Mouse (Mus musculus): ENCODE measurements around the gene Foxk1. TPM values are rescaled to one million over a fixed set of nuclear protein-coding genes. Genes with fewer than 3 reads are reported as not detected.

The Foxk1 gene
- polyA plus RNA-seq, 1 experiment, result 19.4 TPM

DNA sequence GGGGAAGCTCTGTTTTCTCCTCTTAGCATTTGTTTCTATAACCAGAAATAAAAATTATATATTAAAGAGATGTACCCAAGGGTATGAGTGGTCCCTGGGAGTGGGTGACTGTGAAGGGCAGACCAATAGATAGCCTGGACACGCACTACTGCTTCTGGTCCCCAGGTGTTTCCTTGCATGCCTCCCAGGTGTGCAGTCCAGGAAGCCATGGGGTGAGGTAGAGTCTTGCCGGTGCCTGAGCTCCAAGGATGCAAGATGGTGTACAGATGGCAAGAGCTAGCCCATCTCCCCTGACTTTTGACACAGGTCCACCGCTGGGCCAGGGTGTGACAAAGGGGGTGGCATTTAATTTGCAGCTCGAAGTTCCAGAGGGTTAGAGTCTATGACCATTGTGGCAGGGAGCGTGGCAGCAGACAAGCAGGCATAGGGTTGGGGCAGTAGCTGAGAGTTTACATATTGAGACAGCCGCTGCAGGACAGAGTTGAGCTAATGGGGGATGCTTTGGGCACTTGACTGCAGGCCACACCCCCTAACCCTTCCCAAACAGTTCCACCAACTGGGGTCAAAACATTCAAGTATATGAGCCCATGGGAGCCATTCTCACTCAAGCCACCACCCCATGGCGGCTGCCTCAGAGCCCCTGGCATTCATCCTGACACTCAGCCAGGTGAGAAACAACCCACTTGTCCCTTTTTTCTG lies 60.8 kb downstream of the Foxk1 start:
- peaks cover 2% of the 10 kb centered on the region; the same call in 1 of the 2 replicates for H3K4me1 ChIP-seq (ENCODE audit: control insufficient read depth, insufficient read depth, low read length)
- no peak for TF ChIP-seq CTCF (IDR thresholded peaks at IDR 0.05; ENCODE audit: extremely low read depth, insufficient read depth, low read length)
- TF ChIP-seq POLR2A (IDR thresholded peaks at IDR 0.05; ENCODE audit: extremely low read depth, insufficient read depth, low read length), result no peak
- H3K4me3 ChIP-seq (ENCODE audit: insufficient read depth, low read length), result no peak overlapping the region
- no peak overlapping the region for H3K27ac ChIP-seq (ENCODE audit: insufficient read depth, low read length)

DNA sequence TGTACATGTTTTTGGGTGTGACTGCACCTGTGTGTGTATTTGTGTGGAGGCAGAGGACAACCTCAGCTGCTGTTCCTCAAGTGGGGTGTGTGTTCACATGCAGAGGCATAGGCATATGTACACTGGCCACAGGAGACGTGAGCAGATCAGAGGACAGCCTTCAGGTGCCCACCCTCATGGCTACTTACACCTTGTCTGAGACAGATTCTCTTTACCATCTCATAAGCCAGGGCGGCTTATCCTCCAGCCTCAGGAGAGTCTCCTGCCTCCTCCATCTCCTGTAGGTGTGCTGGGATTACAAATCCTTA lies 61.3 kb downstream of the Foxk1 start:
- Histone ChIP-seq H3K4me1 (ENCODE audit: control insufficient read depth, insufficient read depth, low read length) (peaks cover 2% of the 10 kb centered on the region; the same call in 1 of the 2 replicates), H3K4me3 (ENCODE audit: insufficient read depth, low read length) (no peak overlapping the region), H3K27ac (ENCODE audit: insufficient read depth, low read length) (no peak overlapping the region)
- TF ChIP-seq CTCF (IDR thresholded peaks at IDR 0.05; ENCODE audit: extremely low read depth, insufficient read depth, low read length) (no peak), POLR2A (IDR thresholded peaks at IDR 0.05; ENCODE audit: extremely low read depth, insufficient read depth, low read length) (no peak)

DNA sequence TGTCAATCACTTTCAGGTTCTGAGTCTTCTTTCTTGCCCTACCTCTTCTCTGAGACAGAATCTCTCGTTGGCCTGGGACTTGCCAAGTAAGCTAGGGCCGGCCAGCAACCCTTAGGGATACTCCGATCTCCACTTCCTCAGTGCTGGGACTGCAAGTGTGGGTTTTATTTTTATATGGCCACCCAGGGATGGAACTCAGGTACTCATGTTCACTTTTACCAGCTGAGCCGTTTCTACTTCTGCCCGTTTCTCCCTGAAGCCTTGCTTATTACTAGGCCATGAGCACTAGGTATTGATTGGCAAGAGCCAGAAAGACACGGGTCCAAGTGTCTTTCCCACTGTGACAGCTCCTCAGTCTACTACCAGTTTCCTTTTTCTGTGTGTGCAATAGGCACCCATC lies 61.7 kb downstream of the Foxk1 start:
- peak overlapping the region; percentile 16; the same call in 1 of the 2 replicates for H3K27ac ChIP-seq (ENCODE audit: insufficient read depth, low read length)
- no peak for TF ChIP-seq POLR2A (IDR thresholded peaks at IDR 0.05; ENCODE audit: extremely low read depth, insufficient read depth, low read length)
- TF ChIP-seq CTCF (IDR thresholded peaks at IDR 0.05; ENCODE audit: extremely low read depth, insufficient read depth, low read length), result no peak
- no peak overlapping the region; the same call in 1 of the 2 replicates for H3K4me3 ChIP-seq (ENCODE audit: insufficient read depth, low read length)
- peaks cover 2% of the 10 kb centered on the region; the same call in 1 of the 2 replicates for H3K4me1 ChIP-seq (ENCODE audit: control insufficient read depth, insufficient read depth, low read length)

DNA sequence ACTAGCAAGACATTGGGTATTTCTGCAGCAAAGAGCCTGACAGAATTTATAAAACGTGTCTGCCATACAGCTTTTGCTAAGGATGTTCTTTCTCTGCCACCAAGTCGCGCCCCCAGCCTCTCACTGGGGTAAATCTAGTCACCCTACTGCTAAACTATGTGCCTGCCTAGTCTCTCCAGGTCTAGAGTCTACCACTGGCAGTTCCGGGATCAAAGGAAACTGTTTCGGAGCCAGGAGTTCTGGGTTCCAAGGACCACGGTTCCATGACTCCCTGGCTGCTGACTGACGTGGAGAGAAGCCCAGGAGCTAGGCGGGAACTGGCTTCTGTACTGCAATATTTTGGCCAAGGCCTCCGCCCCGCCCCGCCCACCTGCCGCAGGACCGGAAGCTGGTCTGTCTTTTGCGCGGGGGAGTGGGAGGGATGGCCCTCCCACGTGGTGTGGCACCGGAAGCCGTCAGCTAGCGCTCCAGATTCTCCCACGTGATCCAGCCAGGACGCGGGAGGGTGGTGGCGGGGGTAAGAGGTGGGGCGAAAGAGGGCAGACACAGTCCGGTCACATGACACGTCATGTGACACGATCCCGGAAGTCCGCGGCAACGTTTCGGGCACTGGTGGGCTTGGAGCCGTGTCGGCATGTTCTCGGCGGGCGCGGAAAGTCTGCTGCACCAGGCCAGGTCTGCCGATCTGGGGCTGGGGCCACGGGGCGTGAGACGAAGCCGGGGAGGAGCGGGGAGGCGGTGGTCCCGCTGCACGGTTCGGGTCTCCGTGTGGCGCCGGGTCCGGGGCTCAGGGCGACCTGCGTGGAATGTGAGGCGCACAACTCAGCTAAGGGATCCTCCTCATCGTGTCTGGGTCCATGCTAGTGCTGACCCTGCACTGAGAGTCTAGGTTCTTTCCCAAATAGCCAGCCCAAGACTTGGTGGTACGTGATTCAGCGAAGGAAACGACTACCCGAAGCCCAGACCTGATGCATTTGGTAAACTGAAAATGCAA lies 62.5 kb downstream of the Foxk1 start, which contains the start of gene Ap5z1:
TSS of gene Ap5z1 (plus strand) at position 484 of the 994 bp plus-strand sequence.
- H3K27ac ChIP-seq (ENCODE audit: insufficient read depth, low read length), result peak within 1 kb of the TSS; percentile 75
- H3K4me1 ChIP-seq (ENCODE audit: control insufficient read depth, insufficient read depth, low read length), result no peaks in the 10 kb centered on the region
- TF ChIP-seq POLR2A (IDR thresholded peaks at IDR 0.05; ENCODE audit: extremely low read depth, insufficient read depth, low read length) (peak; percentile 44; the same call in 1 of the 2 replicates), CTCF (IDR thresholded peaks at IDR 0.05; ENCODE audit: extremely low read depth, insufficient read depth, low read length) (no peak)
- peak within 1 kb of the TSS; percentile 88 for H3K4me3 ChIP-seq (ENCODE audit: insufficient read depth, low read length)

DNA sequence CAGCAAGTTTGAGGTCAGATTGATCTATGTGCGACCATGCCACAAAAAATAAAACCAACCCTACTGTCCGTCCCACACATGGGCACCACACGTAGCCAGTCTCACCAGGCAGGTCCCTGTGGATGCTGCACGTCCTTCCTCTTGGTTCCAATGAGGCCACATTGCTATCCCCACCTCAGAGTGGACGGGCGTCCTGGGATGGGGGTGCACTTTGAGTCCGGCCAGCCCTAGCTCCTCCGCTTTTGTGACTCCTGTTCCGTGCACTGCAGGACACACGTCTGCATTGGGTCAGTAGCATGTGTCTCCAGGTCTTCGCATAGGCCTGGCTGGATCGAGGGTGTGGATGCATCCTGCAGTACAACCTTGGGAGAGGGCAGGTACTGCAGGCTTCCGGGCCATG lies 67.1 kb downstream of the Foxk1 start:
- no peak for TF ChIP-seq CTCF (IDR thresholded peaks at IDR 0.05; ENCODE audit: extremely low read depth, insufficient read depth, low read length)
- no peak for TF ChIP-seq POLR2A (IDR thresholded peaks at IDR 0.05; ENCODE audit: extremely low read depth, insufficient read depth, low read length)
- Histone ChIP-seq H3K4me1 (ENCODE audit: control insufficient read depth, insufficient read depth, low read length) (no peaks in the 10 kb centered on the region), H3K27ac (ENCODE audit: insufficient read depth, low read length) (no peak overlapping the region), H3K4me3 (ENCODE audit: insufficient read depth, low read length) (no peak overlapping the region)

DNA sequence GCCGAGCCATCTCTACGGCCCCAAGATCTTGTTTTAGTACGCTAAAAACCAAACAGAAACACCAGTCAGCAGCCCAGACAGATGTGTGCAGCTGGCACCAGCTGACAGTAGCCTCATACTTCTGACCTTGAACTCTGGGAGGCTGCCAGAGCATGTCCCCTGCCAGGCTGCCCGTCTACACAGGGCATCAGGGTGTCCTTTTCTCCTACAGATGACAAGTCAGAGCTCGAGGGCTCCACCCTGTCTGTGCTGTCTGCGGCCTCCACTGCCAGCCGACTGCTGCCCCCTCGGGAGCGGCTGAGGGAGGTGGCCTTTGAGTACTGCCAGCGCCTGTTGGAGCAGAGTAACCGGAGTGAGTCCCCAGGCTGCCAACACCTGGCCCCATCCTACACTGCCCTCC lies 68.5 kb downstream of the Foxk1 start:
- Histone ChIP-seq H3K4me1 (ENCODE audit: control insufficient read depth, insufficient read depth, low read length) (0 out of 2 replicates have a peak, but pooled peaks cover 1% of the 10 kb centered on the region), H3K27ac (ENCODE audit: insufficient read depth, low read length) (no peak overlapping the region), H3K4me3 (ENCODE audit: insufficient read depth, low read length) (no peak overlapping the region)
- TF ChIP-seq CTCF (IDR thresholded peaks at IDR 0.05; ENCODE audit: extremely low read depth, insufficient read depth, low read length) (no peak), POLR2A (IDR thresholded peaks at IDR 0.05; ENCODE audit: extremely low read depth, insufficient read depth, low read length) (no peak)

DNA sequence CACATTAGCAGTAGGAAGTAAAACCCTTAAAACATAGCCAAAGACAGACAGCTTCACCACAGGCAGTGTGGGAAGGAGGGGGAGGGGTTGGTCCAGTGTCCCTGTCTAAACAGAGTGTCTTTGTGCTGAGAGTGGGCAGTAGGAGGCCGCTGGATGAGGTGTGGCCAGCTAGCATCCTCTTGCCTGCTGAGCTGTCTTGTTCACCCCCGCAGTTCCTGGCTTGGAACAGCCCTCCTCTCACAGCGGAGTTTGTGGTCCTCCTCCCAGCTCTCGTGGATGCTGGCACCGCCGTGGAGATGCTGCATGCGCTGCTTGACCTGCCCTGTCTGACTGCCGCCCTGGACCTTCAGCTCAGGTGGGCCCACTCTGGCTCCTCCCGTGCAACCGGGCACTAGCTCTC lies 72.4 kb downstream of the Foxk1 start:
- peak overlapping the region; percentile 44 for H3K27ac ChIP-seq (ENCODE audit: insufficient read depth, low read length)

DNA sequence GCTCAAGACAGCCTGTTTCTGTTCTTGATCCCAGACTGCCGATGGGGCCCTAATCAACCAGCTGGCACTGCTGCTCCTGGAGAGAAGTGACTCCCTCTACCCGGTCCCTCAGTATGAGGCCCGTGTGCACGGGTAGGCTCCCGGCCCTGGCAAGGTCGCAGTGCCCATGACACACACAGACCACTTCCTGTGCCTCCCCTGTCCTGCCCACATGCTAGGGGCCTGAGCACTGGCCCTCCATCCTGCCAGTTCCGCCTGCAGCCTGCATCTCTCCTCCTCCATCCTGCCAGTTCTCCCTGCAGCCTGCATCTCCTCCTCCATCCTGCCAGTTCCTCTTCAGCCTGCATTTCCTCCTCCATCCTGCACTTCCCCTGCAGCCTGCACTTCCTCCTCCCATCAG lies 74.4 kb downstream of the Foxk1 start:
- Histone ChIP-seq H3K4me3 (ENCODE audit: insufficient read depth, low read length) (no peak overlapping the region), H3K27ac (ENCODE audit: insufficient read depth, low read length) (no peak overlapping the region), H3K4me1 (ENCODE audit: control insufficient read depth, insufficient read depth, low read length) (0 out of 2 replicates have a peak, but pooled peaks cover 1% of the 10 kb centered on the region)
- TF ChIP-seq POLR2A (IDR thresholded peaks at IDR 0.05; ENCODE audit: extremely low read depth, insufficient read depth, low read length) (no peak), CTCF (IDR thresholded peaks at IDR 0.05; ENCODE audit: extremely low read depth, insufficient read depth, low read length) (no peak)

More for the DNA sequence above, 72.4 kb downstream of the Foxk1 start:
- Histone ChIP-seq H3K4me1 (ENCODE audit: control insufficient read depth, insufficient read depth, low read length) (0 out of 2 replicates have a peak, but pooled peaks cover 1% of the 10 kb centered on the region), H3K4me3 (ENCODE audit: insufficient read depth, low read length) (no peak overlapping the region)
- no peak for TF ChIP-seq CTCF (IDR thresholded peaks at IDR 0.05; ENCODE audit: extremely low read depth, insufficient read depth, low read length)
- peak; percentile 46; the same call in 1 of the 2 replicates for TF ChIP-seq POLR2A (IDR thresholded peaks at IDR 0.05; ENCODE audit: extremely low read depth, insufficient read depth, low read length)

DNA sequence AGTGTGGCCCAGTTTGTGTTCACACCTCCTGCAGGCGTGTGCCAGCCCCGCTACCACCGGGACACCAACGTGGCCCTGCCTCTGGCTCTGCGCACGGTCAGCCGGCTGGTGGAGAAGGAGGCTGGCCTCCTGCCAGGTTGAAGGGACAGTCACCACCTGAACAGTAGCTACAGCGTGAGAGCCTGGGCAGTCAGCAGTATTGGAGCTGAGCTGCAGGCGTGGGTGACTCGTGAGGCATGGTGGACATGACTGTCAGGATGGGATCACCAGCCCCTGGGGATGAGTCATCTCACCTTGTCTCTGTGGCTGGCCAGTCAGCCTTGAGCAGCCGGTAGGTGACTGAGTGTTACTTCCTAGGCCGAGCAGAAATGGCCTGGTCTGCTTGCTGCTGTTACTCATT lies 76.0 kb downstream of the Foxk1 start:
- no peak overlapping the region for H3K27ac ChIP-seq (ENCODE audit: insufficient read depth, low read length)
- TF ChIP-seq CTCF (IDR thresholded peaks at IDR 0.05; ENCODE audit: extremely low read depth, insufficient read depth, low read length), result no peak
- TF ChIP-seq POLR2A (IDR thresholded peaks at IDR 0.05; ENCODE audit: extremely low read depth, insufficient read depth, low read length), result no peak

More for the DNA sequence above, 76.0 kb downstream of the Foxk1 start:
- H3K4me1 ChIP-seq (ENCODE audit: control insufficient read depth, insufficient read depth, low read length), result 0 out of 2 replicates have a peak, but pooled peaks cover 1% of the 10 kb centered on the region
- no peak overlapping the region for H3K4me3 ChIP-seq (ENCODE audit: insufficient read depth, low read length)

Data from cortical plate, adult 2 months (tissue).